Mouse (Mus musculus) neural tube, embryonic 11.5 days (tissue): Measurements from ENCODE around the gene Abcg3. TPM values are rescaled to one million over a fixed set of nuclear protein-coding genes. Genes with fewer than 3 reads are reported as not detected.

ENCODE experiments used
- ATAC-seq: fragments of 200-750 bp; cut with Nextera tagmentation; 2 replicates; pipeline ENCODE4 v1.8.0; 2017; ENCODE audit warnings: moderate number of reproducible peaks, mild to moderate bottlenecking, moderate TSS enrichment, moderate library complexity; ENCODE audit not compliant: insufficient read depth, low FRiP score, low TSS enrichment
- DNase-seq: peaks from one replicate; pipeline ENCODE4 v3.0.0-alpha.2; 2015; ENCODE audit warnings: low spot score
- H3K27ac ChIP-seq: fragments of 300-500 bp; sonication (generic); 2 replicates; pipeline ENCODE4 v1.5.1; 2014; ENCODE audit warnings: low read depth, mild to moderate bottlenecking, low read length
- H3K27me3 ChIP-seq: fragments of 300-500 bp; sonication (generic); 2 replicates; pipeline ENCODE4 v1.6.1; 2014; ENCODE audit warnings: mild to moderate bottlenecking, low read length, mixed read lengths; ENCODE audit not compliant: control insufficient read depth, insufficient read depth
- H3K36me3 ChIP-seq: fragments of 300-500 bp; sonication (generic); 2 replicates; pipeline ENCODE4 v1.6.1; 2014; ENCODE audit warnings: mild to moderate bottlenecking, low read length, moderate library complexity, mixed read lengths; ENCODE audit not compliant: control insufficient read depth, insufficient read depth
- H3K4me1 ChIP-seq: fragments of 300-500 bp; sonication (generic); 2 replicates; pipeline ENCODE4 v1.6.1; 2014; ENCODE audit warnings: low read length, mixed read lengths; ENCODE audit not compliant: control insufficient read depth, insufficient read depth
- H3K4me2 ChIP-seq: fragments of 300-500 bp; sonication (generic); 2 replicates; pipeline ENCODE4 v1.6.1; 2014; ENCODE audit warnings: low read depth, mild to moderate bottlenecking, moderate library complexity
- H3K4me3 ChIP-seq: fragments of 300-500 bp; sonication (generic); 2 replicates; pipeline ENCODE4 v1.5.1; 2014; ENCODE audit warnings: low read depth, low read length
- H3K9ac ChIP-seq: fragments of 300-500 bp; sonication (generic); 2 replicates; pipeline ENCODE4 v1.6.1; 2014; ENCODE audit warnings: mild to moderate bottlenecking, low read length
- H3K9me3 ChIP-seq: fragments of 300-500 bp; sonication (generic); 2 replicates; pipeline ENCODE4 v1.6.1; 2016; ENCODE audit warnings: low read length; ENCODE audit not compliant: control insufficient read depth
- WGBS: fragments of 180-500 bp; shearing (Covaris S2); extraction: QIAGEN DNeasy Blood & Tissue Kit; methylation state at CpG from one replicate; pipeline ENCODE4 v1.1.7; 2014; 5-methylcytosine and 5-hydroxymethylcytosine counted together
- polyA plus RNA-seq: library from polyadenylated mRNA; unstranded; fragments of >200 nt; fragmentation: Nextera tagmentation; extraction: Ambion mirVana; gene quantifications from 2 replicates; pipeline ENCODE4 v1.2.1, GENCODE M21; 2014

The Abcg3 gene
- polyA plus RNA-seq: 0.50 and 0.68 TPM in 2 replicates

DNA sequence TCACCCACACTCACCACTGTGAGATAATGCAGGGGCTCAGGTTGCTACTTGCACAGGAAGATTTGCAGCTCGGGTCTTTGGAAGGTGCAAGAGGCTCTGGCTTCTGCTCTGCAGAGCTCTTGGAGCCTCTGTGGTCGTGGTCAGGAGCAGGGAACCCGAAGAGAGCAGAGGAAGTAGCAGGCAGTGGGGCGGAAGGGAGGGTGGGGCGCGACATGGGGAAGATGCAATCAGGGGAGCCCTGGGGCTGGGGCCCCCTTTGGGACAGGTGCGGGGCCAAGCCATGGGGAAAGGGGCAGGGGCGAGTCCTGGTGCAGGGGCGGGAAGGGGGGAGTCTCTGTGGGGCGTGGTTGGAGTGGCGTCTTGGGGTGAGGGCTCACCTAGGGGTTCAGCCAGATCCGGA is at the start of gene Abcg3:
Abcg3 (minus strand) TSS at position 184 of the 400 bp plus-strand sequence.
- H3K9ac ChIP-seq: no peak within 1 kb of the TSS
- 25% methylated on average over 12 of the region's 12 CpGs for WGBS
- ATAC-seq (no peak), DNase-seq (no peak)
- no peaks in the 10 kb centered on the region for H3K4me1 ChIP-seq
- H3K27ac ChIP-seq: no peak within 1 kb of the TSS
- no peak within 1 kb of the TSS for H3K4me3 ChIP-seq
- no peaks in the 10 kb centered on the region for H3K27me3 ChIP-seq
- no peaks in the 10 kb centered on the region for H3K9me3 ChIP-seq
- no peaks in the 10 kb centered on the region for H3K36me3 ChIP-seq
- no peak within 1 kb of the TSS for H3K4me2 ChIP-seq

DNA sequence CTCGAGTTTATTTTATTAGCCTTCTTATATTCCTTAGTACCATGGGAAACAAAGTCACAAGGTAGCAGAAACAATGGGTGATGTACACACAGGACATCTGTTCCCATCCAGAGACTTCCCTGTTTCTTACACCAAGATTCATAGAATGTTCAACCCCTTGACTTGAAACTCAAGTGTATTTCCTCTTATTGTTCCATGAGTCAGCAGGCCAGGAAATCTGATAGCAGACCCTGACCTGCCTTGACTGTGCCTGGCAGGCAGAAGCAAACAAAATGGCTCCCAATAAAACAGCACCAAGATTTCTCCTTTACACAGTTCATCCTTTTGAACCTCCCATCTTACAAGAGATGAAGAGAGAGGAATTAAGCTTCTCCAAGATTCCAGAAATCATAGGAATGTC is 30.0 kb upstream of the Abcg3 start:
- Histone ChIP-seq H3K27me3 (no peaks in the 10 kb centered on the region), H3K9ac (no peak overlapping the region), H3K27ac (no peak overlapping the region), H3K9me3 (no peaks in the 10 kb centered on the region), H3K4me3 (no peak overlapping the region), H3K4me1 (no peaks in the 10 kb centered on the region), H3K36me3 (no peaks in the 10 kb centered on the region), H3K4me2 (no peak overlapping the region)
- 100% methylated on average over 1 of the region's 1 CpGs for WGBS
- DNase-seq (no peak), ATAC-seq (no peak)

DNA sequence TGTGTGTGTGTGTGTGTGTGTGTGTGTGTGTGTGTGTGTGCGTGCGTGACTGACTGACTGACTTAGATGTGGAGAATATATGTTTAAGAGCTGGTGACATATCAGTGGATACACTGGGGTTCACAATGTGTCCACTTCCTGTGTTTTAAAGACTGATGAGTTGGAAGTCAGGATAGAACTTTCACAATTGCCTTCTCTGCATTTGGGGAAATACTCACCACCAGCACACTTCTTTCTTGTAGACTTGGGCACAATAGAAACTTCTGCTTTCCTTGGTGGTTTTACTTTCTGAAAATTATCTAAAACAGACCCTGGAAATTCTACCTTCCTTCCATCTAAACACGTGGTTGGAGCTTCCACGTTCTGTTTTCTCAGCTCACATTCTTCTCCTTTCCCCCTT is 29.1 kb upstream of the Abcg3 start:
- Histone ChIP-seq H3K4me2 (no peak overlapping the region), H3K36me3 (no peaks in the 10 kb centered on the region), H3K9me3 (no peaks in the 10 kb centered on the region), H3K4me1 (no peaks in the 10 kb centered on the region), H3K27ac (no peak overlapping the region), H3K9ac (no peak overlapping the region), H3K4me3 (no peak overlapping the region), H3K27me3 (no peaks in the 10 kb centered on the region)
- no peak for ATAC-seq
- DNase-seq: no peak
- 82% methylated on average over 4 of the region's 4 CpGs for WGBS

DNA sequence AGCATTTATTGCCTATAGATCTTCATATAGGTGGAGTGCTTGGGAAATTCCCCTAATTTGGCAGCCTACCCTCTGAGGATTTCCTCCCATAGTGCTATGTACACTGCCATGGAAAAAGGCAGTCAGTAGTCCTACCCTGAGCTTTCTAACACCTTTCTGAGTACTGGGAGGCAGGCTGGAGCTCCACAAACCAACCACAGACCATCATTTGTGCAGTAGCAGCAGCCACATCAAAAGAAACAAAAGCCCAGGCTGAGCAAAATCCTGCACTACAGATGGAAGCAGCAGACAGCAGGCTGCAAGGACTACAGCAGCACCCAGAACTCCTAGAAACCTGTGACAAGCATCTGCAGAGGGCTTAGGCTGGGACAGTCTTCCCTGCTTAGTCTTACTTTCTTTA is 27.9 kb upstream of the Abcg3 start:
- no peak for DNase-seq
- no peaks in the 10 kb centered on the region for H3K4me1 ChIP-seq
- no peak for ATAC-seq
- H3K27me3 ChIP-seq: no peaks in the 10 kb centered on the region
- no peak overlapping the region for H3K4me3 ChIP-seq
- no peak overlapping the region for H3K4me2 ChIP-seq
- no peak overlapping the region for H3K27ac ChIP-seq
- H3K9ac ChIP-seq: no peak overlapping the region
- H3K36me3 ChIP-seq: no peaks in the 10 kb centered on the region
- H3K9me3 ChIP-seq: no peaks in the 10 kb centered on the region

DNA sequence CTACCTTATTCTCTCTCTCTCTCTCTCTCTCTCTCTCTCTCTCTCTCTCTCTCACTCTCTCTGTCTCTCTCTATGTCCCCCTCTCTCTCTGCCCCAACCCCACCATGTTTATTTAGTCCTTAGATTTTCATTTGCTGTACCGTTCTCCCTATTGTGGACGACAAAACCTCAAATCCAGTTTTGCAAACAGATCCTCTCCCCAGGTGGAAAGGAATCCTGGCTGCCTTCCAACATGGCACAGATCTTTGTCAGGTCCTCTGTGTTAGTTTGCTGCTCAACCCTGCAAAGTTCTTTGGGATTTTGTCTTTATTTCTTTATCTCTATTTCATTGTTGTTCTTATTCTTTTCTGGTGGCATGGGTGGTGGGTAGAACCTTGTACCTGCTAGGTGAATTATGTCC is 6.9 kb upstream of the Abcg3 start:
- no peaks in the 10 kb centered on the region for H3K36me3 ChIP-seq
- H3K4me1 ChIP-seq: no peaks in the 10 kb centered on the region
- H3K4me2 ChIP-seq: no peak overlapping the region
- no peaks in the 10 kb centered on the region for H3K9me3 ChIP-seq
- H3K27me3 ChIP-seq: no peaks in the 10 kb centered on the region
- no peak for ATAC-seq
- no peak for DNase-seq
- 81% methylated on average over 2 of the region's 2 CpGs for WGBS
- H3K9ac ChIP-seq: no peak overlapping the region
- no peak overlapping the region for H3K4me3 ChIP-seq
- no peak overlapping the region for H3K27ac ChIP-seq

DNA sequence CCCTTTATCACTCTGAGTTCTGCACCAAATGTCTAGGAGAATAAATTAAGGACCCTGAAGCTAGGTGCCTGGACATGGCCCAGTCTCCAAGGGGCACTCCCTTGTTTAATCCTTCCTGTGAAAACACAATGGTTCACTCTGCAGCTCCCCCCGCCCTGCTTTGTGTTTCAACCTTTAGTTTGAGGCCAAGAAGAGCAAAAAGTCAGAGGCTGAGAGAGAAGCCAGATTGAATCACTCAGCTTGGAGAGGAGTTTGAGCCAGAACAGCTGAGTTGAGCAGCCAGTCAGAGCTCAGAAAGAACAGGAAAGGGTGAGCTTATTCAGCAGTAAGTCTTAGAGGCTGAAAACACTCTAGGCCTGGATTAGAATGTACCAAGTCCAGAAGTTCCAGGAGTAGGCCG is 5.5 kb upstream of the Abcg3 start:
- H3K36me3 ChIP-seq: no peaks in the 10 kb centered on the region
- WGBS: 66% methylated on average over 2 of the region's 2 CpGs
- H3K4me2 ChIP-seq: no peak overlapping the region
- no peaks in the 10 kb centered on the region for H3K4me1 ChIP-seq
- ATAC-seq (no peak), DNase-seq (no peak)
- no peak overlapping the region for H3K27ac ChIP-seq
- no peaks in the 10 kb centered on the region for H3K27me3 ChIP-seq
- no peak overlapping the region for H3K9ac ChIP-seq
- H3K4me3 ChIP-seq: no peak overlapping the region
- H3K9me3 ChIP-seq: no peaks in the 10 kb centered on the region

DNA sequence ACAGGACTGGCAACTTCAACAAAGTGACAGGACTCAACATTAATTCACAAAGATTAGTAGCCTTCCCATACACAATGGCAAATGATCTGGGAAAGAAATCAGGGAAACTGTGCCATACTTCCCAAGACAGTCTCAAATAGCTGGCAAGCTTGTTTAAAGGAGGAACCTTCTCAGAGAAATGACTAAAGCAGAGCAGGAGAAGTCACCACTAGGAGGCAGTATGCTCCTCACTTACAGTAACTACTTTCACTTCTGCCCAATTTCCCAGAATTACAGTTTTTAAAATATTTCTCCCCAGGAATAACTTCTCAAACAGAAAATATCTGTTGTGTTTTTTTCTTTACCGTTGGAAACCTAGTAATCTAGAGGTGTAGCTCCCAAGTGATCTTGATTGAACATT is 4.2 kb upstream of the Abcg3 start:
- H3K27me3 ChIP-seq: no peaks in the 10 kb centered on the region
- no peaks in the 10 kb centered on the region for H3K9me3 ChIP-seq
- WGBS: 59% methylated on average over 1 of the region's 1 CpGs
- H3K27ac ChIP-seq: no peak overlapping the region
- H3K4me2 ChIP-seq: no peak overlapping the region
- no peak overlapping the region for H3K9ac ChIP-seq
- DNase-seq (no peak), ATAC-seq (no peak)
- no peaks in the 10 kb centered on the region for H3K4me1 ChIP-seq
- H3K36me3 ChIP-seq: no peaks in the 10 kb centered on the region
- H3K4me3 ChIP-seq: no peak overlapping the region

DNA sequence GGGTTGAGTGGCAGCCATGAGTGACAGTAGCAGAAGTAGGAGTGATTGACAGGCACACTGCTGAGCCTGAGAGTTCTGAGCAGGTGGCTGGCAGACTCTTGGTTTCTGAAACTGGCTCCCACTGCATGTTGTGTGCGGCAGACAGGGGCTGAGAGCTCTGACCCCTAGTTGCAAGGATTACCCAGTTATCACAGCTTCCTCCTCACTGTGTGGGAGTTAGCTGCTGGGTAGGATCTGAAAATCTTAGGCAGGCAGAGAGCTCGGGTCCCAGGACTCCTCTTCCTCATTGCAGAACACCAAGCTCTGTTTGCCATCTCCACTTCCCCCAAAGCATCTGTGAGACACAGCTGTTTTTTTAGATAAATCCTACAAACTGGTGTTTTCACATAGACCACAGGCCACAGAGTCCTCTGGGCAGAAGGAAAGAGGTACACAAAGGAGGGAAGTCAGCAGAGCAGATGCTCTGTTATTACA is 3.4 kb downstream of the Abcg3 start:
- no peaks in the 10 kb centered on the region for H3K36me3 ChIP-seq
- no peak for ATAC-seq
- DNase-seq: no peak
- H3K4me3 ChIP-seq: no peak overlapping the region
- H3K27ac ChIP-seq: no peak overlapping the region
- H3K27me3 ChIP-seq: no peaks in the 10 kb centered on the region
- no peak overlapping the region for H3K4me2 ChIP-seq
- no peaks in the 10 kb centered on the region for H3K9me3 ChIP-seq
- H3K4me1 ChIP-seq: no peaks in the 10 kb centered on the region
- no peak overlapping the region for H3K9ac ChIP-seq
- 70% methylated on average over 2 of the region's 2 CpGs for WGBS

DNA sequence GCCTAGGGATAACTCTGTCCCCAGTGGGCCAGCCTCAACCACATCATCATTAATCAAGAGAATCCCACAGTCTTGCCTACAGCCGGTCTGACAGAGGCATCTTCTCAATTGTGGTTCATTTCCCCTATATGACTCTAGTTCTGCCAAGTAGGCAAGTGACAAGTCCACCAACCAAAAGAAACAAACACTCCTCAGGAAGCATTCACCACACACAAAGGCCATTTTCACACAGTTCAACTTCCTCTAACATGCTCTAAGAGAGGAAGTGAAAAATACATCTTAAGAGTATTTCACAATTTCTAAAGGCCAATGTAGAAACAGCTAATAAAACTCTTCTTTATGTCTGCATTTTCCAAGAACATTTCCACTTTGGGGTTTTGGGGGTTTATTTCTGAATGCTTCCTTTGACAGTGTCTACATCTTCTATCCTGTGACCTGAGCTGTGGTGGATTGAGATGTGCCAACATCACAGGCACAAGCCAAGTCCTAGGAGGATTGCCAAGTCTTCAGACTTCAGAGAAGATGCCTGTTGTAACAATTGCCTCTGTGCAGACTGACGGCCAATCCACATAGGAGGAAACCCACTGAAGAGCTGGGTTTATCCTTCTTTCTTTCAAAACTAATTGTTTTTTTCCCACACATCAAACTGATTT is 24.3 kb downstream of the Abcg3 start:
- DNase-seq (no peak), ATAC-seq (no peak)
- H3K36me3 ChIP-seq: no peaks in the 10 kb centered on the region
- no peaks in the 10 kb centered on the region for H3K27me3 ChIP-seq
- no peak overlapping the region for H3K9ac ChIP-seq
- no peak overlapping the region for H3K4me3 ChIP-seq
- H3K4me1 ChIP-seq: no peaks in the 10 kb centered on the region
- WGBS: 85% methylated on average over 2 of the region's 2 CpGs
- H3K27ac ChIP-seq: no peak overlapping the region
- no peaks in the 10 kb centered on the region for H3K9me3 ChIP-seq
- no peak overlapping the region for H3K4me2 ChIP-seq
